Mouse (Mus musculus): ENCODE data around the gene Ednra. TPM values are rescaled to one million over a fixed set of nuclear protein-coding genes. Genes with fewer than 3 reads are reported as not detected.
A peak's percentile ranks its signal among the peaks of the same experiment; 100 is the strongest.

Gene Ednra
- polyA plus RNA-seq, 1 experiment from 2014 or later: 14.3 TPM

DNA sequence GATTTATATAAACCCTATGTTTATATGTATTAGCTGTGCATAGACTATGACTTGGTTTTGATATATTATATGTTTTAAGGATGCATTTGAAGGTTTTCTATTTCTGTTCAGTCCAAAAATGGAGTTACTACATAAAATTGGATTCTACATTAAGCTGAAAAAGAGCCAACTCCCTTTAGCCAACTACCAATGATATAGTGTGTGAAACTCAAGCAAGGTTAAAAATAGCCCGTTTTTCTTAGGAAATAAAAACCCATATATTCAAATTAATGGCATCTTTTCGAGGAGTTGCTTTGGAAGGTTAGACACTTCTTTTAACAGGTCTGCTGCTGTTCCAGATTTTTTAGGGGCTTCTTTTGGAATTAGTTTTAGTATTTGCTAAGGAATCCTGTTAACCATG is 91.1 kb downstream of the Ednra start:
- Histone ChIP-seq H3K4me3 (no peak overlapping the region), H3K27ac (no peak overlapping the region), H3K4me2 (replicated peaks) (no peak overlapping the region), H3K9me3 (no peaks in the 10 kb centered on the region), H3K4me1 (no peaks in the 10 kb centered on the region), H3K36me3 (no peaks in the 10 kb centered on the region), H3K9ac (no peak overlapping the region), H3K27me3 (replicated peaks) (no peaks in the 10 kb centered on the region)
- no peak for ATAC-seq (ENCODE audit: low FRiP score, low read depth)
- 93% methylated on average over 2 of the region's 2 CpGs for WGBS

DNA sequence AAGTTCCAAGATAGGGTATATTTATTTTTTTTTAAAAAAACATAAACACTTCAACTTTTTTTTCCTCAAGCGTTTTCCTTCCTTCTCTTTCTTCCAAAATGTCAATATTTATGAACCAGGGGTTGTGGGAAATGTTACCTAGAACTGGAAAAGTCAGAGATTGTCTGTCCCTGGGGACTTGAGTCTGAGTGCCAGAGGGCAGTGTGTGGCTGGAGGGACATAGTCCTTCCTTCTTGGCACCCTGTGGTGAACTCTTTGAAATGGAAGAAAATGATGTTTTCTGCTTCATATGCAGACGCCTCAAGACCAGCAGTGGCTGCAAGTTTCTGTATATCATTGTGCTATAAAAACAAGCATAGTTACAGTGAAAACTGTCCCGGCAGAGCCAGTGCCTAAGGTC is 93.6 kb downstream of the Ednra start:
- no peak overlapping the region for H3K9ac ChIP-seq
- no peak overlapping the region for H3K27ac ChIP-seq
- WGBS: 42% methylated on average over 3 of the region's 3 CpGs
- peak; percentile 37; the same call in 1 of the 2 replicates for ATAC-seq (ENCODE audit: low FRiP score, low read depth)
- no peak overlapping the region for H3K4me3 ChIP-seq
- no peak overlapping the region for H3K4me2 ChIP-seq (replicated peaks)
- H3K27me3 ChIP-seq (replicated peaks): no peaks in the 10 kb centered on the region
- H3K4me1 ChIP-seq: no peaks in the 10 kb centered on the region
- H3K9me3 ChIP-seq: no peaks in the 10 kb centered on the region
- H3K36me3 ChIP-seq: no peaks in the 10 kb centered on the region

DNA sequence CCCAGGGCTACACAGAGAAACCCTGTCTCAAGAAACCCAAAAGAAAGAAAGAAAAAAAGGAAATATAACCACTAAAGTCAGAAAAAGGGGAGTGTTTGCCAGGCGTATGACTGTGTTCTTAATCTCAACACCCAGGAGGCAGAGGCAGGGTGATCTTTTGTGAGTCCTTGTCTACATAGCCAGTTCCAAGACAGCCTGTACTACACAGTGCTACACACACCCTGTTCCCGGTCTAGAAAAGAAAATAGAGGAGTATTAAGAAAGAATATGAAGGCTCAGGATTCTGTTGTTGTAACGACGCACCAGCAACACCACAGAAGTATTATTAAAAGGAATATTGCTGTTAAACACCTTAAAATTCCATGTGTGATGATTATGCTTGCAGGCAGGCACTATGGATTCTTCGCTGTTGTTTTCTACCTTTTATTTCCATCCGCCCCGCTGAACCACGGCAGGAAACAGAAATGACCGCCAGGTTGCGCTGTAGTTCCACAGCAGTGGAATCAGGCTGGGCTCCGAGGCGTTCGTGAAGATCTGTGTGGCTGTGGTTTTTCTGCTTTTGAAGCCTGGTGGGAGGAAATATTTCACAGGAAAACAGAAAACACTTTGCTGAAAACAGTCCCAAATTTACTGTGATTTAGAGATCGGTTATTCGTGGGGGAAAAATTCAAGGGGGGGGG is 94.3 kb downstream of the Ednra start:
- Histone ChIP-seq H3K27me3 (replicated peaks) (no peaks in the 10 kb centered on the region), H3K4me1 (no peaks in the 10 kb centered on the region), H3K9ac (no peak overlapping the region), H3K4me2 (replicated peaks) (no peak overlapping the region), H3K27ac (no peak overlapping the region), H3K36me3 (no peaks in the 10 kb centered on the region), H3K4me3 (no peak overlapping the region), H3K9me3 (no peaks in the 10 kb centered on the region)
- WGBS: 16% methylated on average over 15 of the region's 15 CpGs
- peak; percentile 86 for ATAC-seq (ENCODE audit: low FRiP score, low read depth)

DNA sequence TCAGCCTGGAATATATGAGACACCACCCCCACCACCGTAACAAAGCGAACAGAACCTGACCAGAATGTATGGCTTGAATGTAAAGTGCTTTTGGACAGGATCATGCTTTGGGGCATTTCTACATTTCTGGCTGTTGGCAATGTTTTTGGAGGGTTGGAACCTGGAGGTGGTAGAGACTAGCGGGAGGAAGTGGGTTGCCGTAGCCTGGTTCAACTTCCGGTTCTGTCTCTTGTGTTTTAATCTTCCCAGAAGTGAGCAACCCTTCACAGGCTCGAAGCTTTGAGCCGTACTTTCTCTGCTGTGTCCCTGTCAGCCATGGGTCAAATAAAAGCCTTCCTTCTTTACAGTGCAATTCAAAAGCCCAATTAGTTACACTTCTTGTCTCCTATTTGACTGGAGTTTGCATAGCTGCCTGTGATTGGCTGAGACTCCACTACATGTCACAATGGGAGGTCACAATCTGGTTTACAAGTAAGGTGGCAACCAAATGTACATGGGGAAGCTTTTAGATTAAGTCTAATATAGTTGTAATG is 100.5 kb downstream of the Ednra start:
- peak; percentile 61 for ATAC-seq (ENCODE audit: low FRiP score, low read depth)
- H3K36me3 ChIP-seq: no peaks in the 10 kb centered on the region
- H3K9me3 ChIP-seq: no peaks in the 10 kb centered on the region
- no peaks in the 10 kb centered on the region for H3K27me3 ChIP-seq (replicated peaks)
- no peak overlapping the region for H3K27ac ChIP-seq
- no peak overlapping the region for H3K9ac ChIP-seq
- 54% methylated on average over 7 of the region's 7 CpGs for WGBS
- H3K4me1 ChIP-seq: no peaks in the 10 kb centered on the region
- no peak overlapping the region for H3K4me3 ChIP-seq
- no peak overlapping the region for H3K4me2 ChIP-seq (replicated peaks)

DNA sequence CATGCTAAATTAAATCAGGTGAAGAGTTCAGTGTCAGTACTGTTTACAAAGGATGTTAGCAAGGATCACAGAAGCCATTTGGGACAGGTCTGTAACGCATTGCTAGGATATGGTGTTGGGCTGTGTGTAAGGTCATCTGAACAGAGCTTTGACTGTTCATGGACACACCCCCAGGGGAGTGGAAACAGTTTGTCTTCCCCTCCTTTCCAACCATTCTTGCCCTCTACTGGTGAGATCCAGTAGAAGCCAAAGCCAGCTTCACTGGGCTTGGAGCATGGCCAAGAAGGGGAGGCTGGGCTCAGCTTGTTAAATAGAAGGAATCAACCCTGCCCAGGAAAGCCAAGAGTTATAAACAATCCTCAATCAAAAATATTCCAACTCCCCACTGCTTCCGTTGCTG is 106.3 kb downstream of the Ednra start:
- 78% methylated on average over 2 of the region's 2 CpGs for WGBS
- H3K27me3 ChIP-seq (replicated peaks): no peaks in the 10 kb centered on the region
- no peak for ATAC-seq (ENCODE audit: low FRiP score, low read depth)
- no peak overlapping the region for H3K4me2 ChIP-seq (replicated peaks)
- no peak overlapping the region for H3K9ac ChIP-seq
- no peak overlapping the region for H3K27ac ChIP-seq
- no peak overlapping the region for H3K4me3 ChIP-seq
- no peaks in the 10 kb centered on the region for H3K9me3 ChIP-seq
- no peaks in the 10 kb centered on the region for H3K4me1 ChIP-seq
- H3K36me3 ChIP-seq: no peaks in the 10 kb centered on the region

Other genes starting within 250 kb of the Ednra start
- gene Arhgap10, start 206.5 kb downstream of the Ednra start, polyA plus RNA-seq (2016; fragmentation: Nextera tagmentation; extraction: Ambion mirVana): 12.1 and 12.6 TPM in 2 replicates
- gene Prmt9, start 175.1 kb downstream of the Ednra start, polyA plus RNA-seq (2016; fragmentation: Nextera tagmentation; extraction: Ambion mirVana): 23.0 and 23.7 TPM in 2 replicates
- gene Tmem184c, start 113.8 kb downstream of the Ednra start, polyA plus RNA-seq (2016; fragmentation: Nextera tagmentation; extraction: Ambion mirVana): 61.5 and 64.0 TPM in 2 replicates

Measured in neural tube, embryonic 12.5 days (tissue).